Mouse (Mus musculus) neural tube, embryonic 14.5 days (tissue): Measurements from ENCODE around the gene Snx6. TPM values are rescaled to one million over a fixed set of nuclear protein-coding genes. Genes with fewer than 3 reads are reported as not detected.
A peak's percentile ranks its signal among the peaks of the same experiment; 100 is the strongest.
"Not testable (repeated sequence)": the region's sequence is repeated elsewhere in the genome, so short reads cannot be mapped to it uniquely, and the experiment has no call there.

ENCODE experiments used
- ATAC-seq: fragments of 200-750 bp; cut with Nextera tagmentation; 2 replicates; pipeline ENCODE4 v1.8.0; 2017; ENCODE audit warnings: low read depth, mild to moderate bottlenecking, moderate TSS enrichment, moderate library complexity
- H3K27ac ChIP-seq: fragments of 300-500 bp; sonication (generic); 2 replicates; pipeline ENCODE4 v1.5.1; 2014; ENCODE audit warnings: low read depth, mild to moderate bottlenecking, control low read depth, low read length, moderate library complexity, mixed read lengths
- H3K27me3 ChIP-seq: fragments of 300-500 bp; sonication (generic); 2 replicates; pipeline ENCODE4 v1.6.1; 2014; ENCODE audit warnings: low read length; ENCODE audit not compliant: control insufficient read depth, insufficient read depth
- H3K36me3 ChIP-seq: fragments of 300-500 bp; sonication (generic); 2 replicates; pipeline ENCODE4 v1.6.1; 2014; ENCODE audit warnings: low read length, mixed read lengths; ENCODE audit not compliant: control insufficient read depth, insufficient read depth
- H3K4me1 ChIP-seq: fragments of 300-500 bp; sonication (generic); 2 replicates; pipeline ENCODE4 v1.6.1; 2014; ENCODE audit warnings: low read length; ENCODE audit not compliant: control insufficient read depth, insufficient read depth
- H3K4me2 ChIP-seq: fragments of 300-500 bp; sonication (generic); 2 replicates; pipeline ENCODE4 v1.6.1; 2014; ENCODE audit warnings: mild to moderate bottlenecking, low read depth, low read length, control low read depth
- H3K4me3 ChIP-seq: fragments of 300-500 bp; sonication (generic); 2 replicates; pipeline ENCODE4 v1.5.1; 2014; ENCODE audit warnings: low read depth, low read length, control low read depth, mixed read lengths
- H3K9ac ChIP-seq: fragments of 300-500 bp; sonication (generic); replicated peaks from 2 replicates; pipeline ENCODE4 v1.6.1; 2014; ENCODE audit warnings: low read depth, mild to moderate bottlenecking, control low read depth, low read length, mixed read lengths
- H3K9me3 ChIP-seq: fragments of 300-500 bp; sonication (generic); 2 replicates; pipeline ENCODE4 v1.6.1; 2016; ENCODE audit warnings: low read length; ENCODE audit not compliant: control insufficient read depth
- WGBS: fragments of 180-500 bp; shearing (Covaris S2); extraction: QIAGEN DNeasy Blood & Tissue Kit; methylation state at CpG from one replicate; pipeline ENCODE4 v1.1.7; 2014; 5-methylcytosine and 5-hydroxymethylcytosine counted together
- polyA plus RNA-seq: library from polyadenylated mRNA; unstranded; fragments of >200 nt; fragmentation: Nextera tagmentation; extraction: Ambion mirVana; gene quantifications from 2 replicates; pipeline ENCODE4 v1.2.1, GENCODE M21; 2014

Gene Snx6
- polyA plus RNA-seq, 1 experiment from 2014 or later = 130 TPM

GRCm38 (mm10) chr12:54831927-54832326, 36.4 kb upstream of the Snx6 start:
- not testable (repeated sequence) for H3K27me3 ChIP-seq, ATAC-seq, H3K9ac ChIP-seq, H3K27ac ChIP-seq, H3K4me2 ChIP-seq, H3K4me1 ChIP-seq, H3K36me3 ChIP-seq, H3K9me3 ChIP-seq, H3K4me3 ChIP-seq
- WGBS = 81% methylated on average over 1 of the region's 1 CpGs

DNA sequence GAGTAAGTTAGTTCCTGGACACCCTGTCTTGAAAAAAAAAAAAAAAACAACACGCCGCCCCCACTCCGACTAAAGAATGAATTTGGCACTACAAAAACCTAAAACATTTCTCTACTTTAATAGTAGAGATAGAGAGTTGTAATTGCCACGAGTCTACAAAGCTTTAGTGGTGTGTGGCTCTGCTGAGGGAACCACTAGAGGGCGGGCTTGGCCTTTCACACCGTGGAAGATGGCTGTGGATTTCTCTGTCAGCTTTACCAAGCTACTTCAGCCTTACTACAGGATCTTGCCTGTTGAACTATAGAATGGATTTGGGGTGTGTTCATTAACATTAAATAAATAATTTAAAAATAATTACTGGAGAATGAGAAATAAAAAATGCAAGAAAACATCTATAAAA, 35.1 kb upstream of the Snx6 start:
- Histone ChIP-seq H3K9ac (no peak overlapping the region), H3K4me2 (no peak overlapping the region), H3K4me3 (no peak overlapping the region), H3K27ac (no peak overlapping the region), H3K4me1 (no peaks in the 10 kb centered on the region), H3K36me3 (no peaks in the 10 kb centered on the region), H3K27me3 (no peaks in the 10 kb centered on the region), H3K9me3 (no peaks in the 10 kb centered on the region)
- 20% methylated on average over 6 of the region's 6 CpGs for WGBS
- ATAC-seq = peak; percentile 89

DNA sequence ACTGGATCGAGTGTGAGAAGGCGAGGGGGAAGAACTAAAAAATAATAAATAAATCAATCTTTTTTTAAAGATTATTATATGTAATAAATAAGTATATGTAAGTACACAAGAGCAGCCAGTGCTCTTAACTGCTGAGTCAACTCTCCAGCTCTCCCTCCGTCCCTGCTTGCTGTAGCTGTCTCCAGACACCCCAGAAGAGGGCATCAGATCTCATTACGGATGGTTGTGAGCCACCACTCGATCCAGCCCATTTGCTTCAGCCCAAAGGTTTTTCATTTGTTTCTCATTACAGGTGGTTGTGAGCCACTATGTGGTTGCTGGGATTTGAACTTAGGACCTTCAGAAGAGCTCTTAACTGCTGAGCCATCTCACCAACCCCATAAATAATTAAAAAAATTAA, 34.4 kb upstream of the Snx6 start:
- Histone ChIP-seq H3K27me3 (no peaks in the 10 kb centered on the region), H3K9me3 (no peaks in the 10 kb centered on the region), H3K27ac (no peak overlapping the region), H3K4me2 (no peak overlapping the region), H3K9ac (no peak overlapping the region), H3K36me3 (no peaks in the 10 kb centered on the region), H3K4me3 (no peak overlapping the region), H3K4me1 (no peaks in the 10 kb centered on the region)
- 63% methylated on average over 5 of the region's 5 CpGs for WGBS
- ATAC-seq = no peak

- Histone ChIP-seq H3K27ac (no peak overlapping the region), H3K4me1 (no peaks in the 10 kb centered on the region), H3K9ac (no peak overlapping the region), H3K4me2 (no peak overlapping the region), H3K9me3 (no peaks in the 10 kb centered on the region), H3K36me3 (no peaks in the 10 kb centered on the region), H3K27me3 (no peaks in the 10 kb centered on the region), H3K4me3 (no peak overlapping the region)
- ATAC-seq = no peak
- 67% methylated on average over 1 of the region's 1 CpGs for WGBS
These were observed 32.5 kb upstream of the Snx6 start for GRCm38 (mm10) chr12:54828043-54828442.

- Histone ChIP-seq H3K9ac (no peak overlapping the region), H3K4me1 (no peaks in the 10 kb centered on the region), H3K4me2 (no peak overlapping the region), H3K9me3 (no peaks in the 10 kb centered on the region), H3K27me3 (no peaks in the 10 kb centered on the region), H3K36me3 (no peaks in the 10 kb centered on the region), H3K4me3 (no peak overlapping the region), H3K27ac (no peak overlapping the region)
- no peak for ATAC-seq
- 98% methylated on average over 3 of the region's 3 CpGs for WGBS
These were observed 29.7 kb upstream of the Snx6 start for GRCm38 (mm10) chr12:54825202-54825601.

DNA sequence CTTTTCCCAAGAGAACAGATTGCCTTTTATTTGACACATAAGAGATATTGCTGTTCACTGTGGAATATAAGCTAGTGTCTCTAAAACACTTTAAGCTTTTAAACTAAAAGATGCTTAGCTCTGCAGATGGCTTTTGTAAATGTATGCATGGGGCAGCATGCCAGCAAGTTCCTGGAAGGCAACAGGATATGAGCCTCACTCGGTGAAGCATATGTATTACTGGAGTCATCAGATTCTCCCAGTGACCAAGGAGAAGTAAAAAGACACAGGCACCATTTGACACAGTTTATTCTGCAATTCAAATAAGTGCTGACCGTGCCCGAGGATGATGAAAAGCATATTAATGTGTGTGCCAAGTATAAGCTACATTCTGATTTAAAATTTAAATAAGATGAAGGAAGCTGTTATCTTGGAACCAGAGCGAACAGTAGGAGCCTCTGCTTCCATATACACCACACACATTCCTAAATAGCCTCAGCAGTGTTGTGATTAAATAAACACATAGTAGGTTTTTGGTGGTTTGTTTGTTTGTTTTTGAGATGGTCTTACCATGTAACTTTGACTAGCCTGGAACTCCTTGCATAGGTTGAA, 27.4 kb upstream of the Snx6 start:
- H3K4me3 ChIP-seq = no peak overlapping the region
- no peaks in the 10 kb centered on the region for H3K27me3 ChIP-seq
- ATAC-seq = no peak
- H3K9ac ChIP-seq = no peak overlapping the region
- no peaks in the 10 kb centered on the region for H3K4me1 ChIP-seq
- 48% methylated on average over 4 of the region's 4 CpGs for WGBS
- H3K9me3 ChIP-seq = no peaks in the 10 kb centered on the region
- no peaks in the 10 kb centered on the region for H3K36me3 ChIP-seq
- no peak overlapping the region for H3K27ac ChIP-seq
- no peak overlapping the region for H3K4me2 ChIP-seq

DNA sequence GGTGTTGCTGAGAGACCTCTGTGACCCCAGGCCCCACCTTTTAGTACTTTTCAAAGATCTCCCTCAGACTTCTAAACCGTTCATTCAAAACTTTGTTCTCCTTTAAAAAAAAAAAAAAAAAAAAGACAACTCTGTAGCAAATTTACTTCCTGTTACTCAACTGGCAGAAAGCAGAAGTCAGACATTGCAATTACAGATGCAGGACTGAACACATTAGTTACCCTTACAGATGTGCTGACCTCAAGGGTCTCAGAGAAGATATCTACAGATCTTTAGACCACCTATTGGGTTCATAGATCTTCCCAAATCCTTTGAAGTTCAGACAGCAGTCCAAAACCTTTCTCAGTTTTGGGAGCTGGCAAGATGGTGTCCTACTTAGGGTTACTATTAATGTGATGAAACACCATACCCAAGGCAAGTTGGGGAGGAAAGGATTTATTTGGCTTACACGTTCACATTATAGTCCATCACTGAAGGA, 25.2 kb upstream of the Snx6 start:
- WGBS = 41% methylated on average over 2 of the region's 2 CpGs
- no peak overlapping the region for H3K27ac ChIP-seq
- H3K36me3 ChIP-seq = no peaks in the 10 kb centered on the region
- no peaks in the 10 kb centered on the region for H3K4me1 ChIP-seq
- H3K4me3 ChIP-seq = no peak overlapping the region
- no peak overlapping the region for H3K9ac ChIP-seq
- no peak for ATAC-seq
- no peak overlapping the region for H3K4me2 ChIP-seq
- no peaks in the 10 kb centered on the region for H3K9me3 ChIP-seq
- H3K27me3 ChIP-seq = no peaks in the 10 kb centered on the region

DNA sequence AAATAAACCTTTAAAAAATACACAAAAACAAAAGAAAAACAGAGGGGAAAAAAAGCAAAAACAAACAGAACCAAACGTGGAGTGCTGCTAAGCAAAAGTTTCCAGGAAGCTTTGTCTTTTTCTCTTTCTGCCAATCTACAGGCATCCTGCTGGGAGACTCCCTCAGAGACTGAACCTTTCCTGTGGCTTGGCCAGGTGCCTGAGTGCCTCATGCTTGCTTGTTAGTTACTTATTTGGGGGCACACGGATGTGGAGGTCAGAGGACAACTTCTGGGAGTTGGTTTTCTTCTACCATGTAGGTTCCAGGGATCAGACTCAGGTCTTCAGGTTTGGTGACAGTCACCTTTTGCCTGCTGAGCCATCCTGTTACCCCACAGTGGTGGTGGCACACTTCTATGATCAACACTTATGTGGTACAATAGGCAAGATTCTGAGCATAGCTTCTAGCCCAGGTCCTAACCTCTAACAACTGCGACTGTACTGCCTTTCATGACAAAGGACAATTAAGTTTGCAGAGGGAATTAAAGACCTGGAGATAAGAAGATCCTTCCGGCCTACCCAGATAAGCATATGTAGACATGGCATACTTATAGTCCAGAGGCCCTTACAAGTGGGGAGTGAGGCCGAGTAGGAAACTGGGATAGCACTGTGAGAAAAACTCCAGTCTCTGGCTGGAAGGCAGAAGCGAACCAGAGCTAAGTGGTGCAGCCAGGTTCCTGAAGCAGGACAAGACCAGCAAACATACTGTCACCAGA, 23.9 kb upstream of the Snx6 start:
- no peak for ATAC-seq
- H3K27ac ChIP-seq = no peak overlapping the region
- no peak overlapping the region for H3K4me3 ChIP-seq
- WGBS = 81% methylated on average over 6 of the region's 6 CpGs
- H3K27me3 ChIP-seq = no peaks in the 10 kb centered on the region
- H3K36me3 ChIP-seq = no peaks in the 10 kb centered on the region
- no peaks in the 10 kb centered on the region for H3K4me1 ChIP-seq
- no peak overlapping the region for H3K9ac ChIP-seq
- no peak overlapping the region for H3K4me2 ChIP-seq
- no peaks in the 10 kb centered on the region for H3K9me3 ChIP-seq

- no peak overlapping the region for H3K4me2 ChIP-seq
- 85% methylated on average over 2 of the region's 2 CpGs for WGBS
- H3K27me3 ChIP-seq = no peaks in the 10 kb centered on the region
- H3K4me1 ChIP-seq = no peaks in the 10 kb centered on the region
- H3K27ac ChIP-seq = no peak overlapping the region
- no peak overlapping the region for H3K9ac ChIP-seq
- H3K36me3 ChIP-seq = no peaks in the 10 kb centered on the region
- H3K4me3 ChIP-seq = no peak overlapping the region
- H3K9me3 ChIP-seq = no peaks in the 10 kb centered on the region
- no peak for ATAC-seq
These were observed 14.6 kb upstream of the Snx6 start for GRCm38 (mm10) chr12:54810142-54810541.
